Mouse (Mus musculus): ENCODE measurements around the gene Rasal2. TPM values are rescaled to one million over a fixed set of nuclear protein-coding genes. Genes with fewer than 3 reads are reported as not detected.

The Rasal2 gene
- polyA plus RNA-seq, 1 experiment, result 0.10 TPM

GRCm38 (mm10) chr1:157092140-157092539 is 320.3 kb downstream of the Rasal2 start:
- H3K27me3 ChIP-seq (replicated peaks), result peaks cover 16% of the 10 kb centered on the region
- H3K4me3 ChIP-seq (replicated peaks), result no peak overlapping the region
- TF ChIP-seq FLI1 (IDR thresholded peaks at IDR 0.05; ENCODE audit: low read length), result no peak
- TF ChIP-seq GATA1 (IDR thresholded peaks at IDR 0.05; ENCODE audit: borderline replicate concordance, low read length), result no peak
- H3K4me1 ChIP-seq, result peaks cover 19% of the 10 kb centered on the region
- 0 out of 2 replicates have a peak, but pooled peaks cover 5% of the 10 kb centered on the region for H3K9me3 ChIP-seq
- no peaks in the 10 kb centered on the region for H3K36me3 ChIP-seq (replicated peaks; ENCODE audit: low read length)

DNA sequence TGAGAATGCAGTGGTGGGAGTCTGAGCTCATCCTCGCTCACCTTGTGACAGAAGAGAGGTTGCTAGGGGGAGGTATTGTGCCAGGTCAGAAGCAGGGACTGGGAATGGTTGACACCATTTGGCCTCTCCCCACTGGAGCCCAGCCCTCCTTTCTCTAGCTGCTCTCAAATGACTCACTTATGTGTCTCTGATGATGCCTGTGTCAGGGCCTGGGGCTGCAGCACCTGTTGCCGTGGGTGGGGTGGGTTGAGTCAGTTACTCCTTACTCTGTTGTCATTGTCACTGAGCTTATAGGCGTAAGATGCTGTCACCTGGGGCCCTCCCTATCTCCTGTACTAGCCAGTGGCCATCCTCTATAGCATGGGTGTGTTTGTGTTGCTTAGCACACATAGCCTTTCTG is 321.6 kb downstream of the Rasal2 start:
- no peak overlapping the region for H3K4me3 ChIP-seq (replicated peaks)
- no peak for TF ChIP-seq FLI1 (IDR thresholded peaks at IDR 0.05; ENCODE audit: low read length)
- TF ChIP-seq GATA1 (IDR thresholded peaks at IDR 0.05; ENCODE audit: borderline replicate concordance, low read length), result no peak
- 0 out of 2 replicates have a peak, but pooled peaks cover 5% of the 10 kb centered on the region for H3K9me3 ChIP-seq
- H3K4me1 ChIP-seq, result peaks cover 31% of the 10 kb centered on the region
- peaks cover 16% of the 10 kb centered on the region for H3K27me3 ChIP-seq (replicated peaks)
- H3K36me3 ChIP-seq (replicated peaks; ENCODE audit: low read length), result no peaks in the 10 kb centered on the region

- Histone ChIP-seq H3K36me3 (replicated peaks; ENCODE audit: low read length) (no peaks in the 10 kb centered on the region), H3K27me3 (replicated peaks) (peaks cover 3% of the 10 kb centered on the region), H3K4me3 (replicated peaks) (peak overlapping the region; percentile 83), H3K9me3 (no peaks in the 10 kb centered on the region), H3K4me1 (peaks cover 45% of the 10 kb centered on the region)
- TF ChIP-seq GATA1 (IDR thresholded peaks at IDR 0.05; ENCODE audit: borderline replicate concordance, low read length), result no peak
- TF ChIP-seq FLI1 (IDR thresholded peaks at IDR 0.05; ENCODE audit: low read length), result no peak
These were observed 326.0 kb downstream of the Rasal2 start for GRCm38 (mm10) chr1:157086097-157086994.

Other genes with a start within 250 kb of the Rasal2 start
- 2.2 and 2.8 TPM in 2 replicates for gene Cryzl2, start 46.0 kb upstream of the Rasal2 start, polyA plus RNA-seq (2012; ENCODE audit: insufficient read depth, low replicate concordance)
- not detected in 2 replicates for gene Sec16b, start 94.1 kb upstream of the Rasal2 start, polyA plus RNA-seq (2012; ENCODE audit: insufficient read depth, low replicate concordance)

Measured in megakaryocyte, embryonic 14.5 days (primary cell).